Mouse (Mus musculus): ENCODE measurements around the gene Slc44a2.

The Slc44a2 gene

GRCm38 (mm10) chr9:21333523-21333922 lies 13.0 kb downstream of the Slc44a2 start:
- DNase-seq (ENCODE audit: low spot score), result no peak

GRCm38 (mm10) chr9:21334747-21335146 lies 14.2 kb downstream of the Slc44a2 start:
- no peak for DNase-seq (ENCODE audit: low spot score)

- DNase-seq (ENCODE audit: low spot score), result no peak
These were observed 14.9 kb downstream of the Slc44a2 start for GRCm38 (mm10) chr9:21335391-21335790.

- no peak for DNase-seq (ENCODE audit: low spot score)
These were observed 16.0 kb downstream of the Slc44a2 start for GRCm38 (mm10) chr9:21336491-21336890.

- no peak for DNase-seq (ENCODE audit: low spot score)
These were observed 17.2 kb downstream of the Slc44a2 start for GRCm38 (mm10) chr9:21337652-21338051.

- no peak for DNase-seq (ENCODE audit: low spot score)
These were observed 19.9 kb downstream of the Slc44a2 start for GRCm38 (mm10) chr9:21340411-21340810.

GRCm38 (mm10) chr9:21346627-21347365 lies 26.3 kb downstream of the Slc44a2 start:
- DNase-seq (ENCODE audit: low spot score), result no peak

GRCm38 (mm10) chr9:21348152-21348551 lies 27.7 kb downstream of the Slc44a2 start:
- no peak for DNase-seq (ENCODE audit: low spot score)

- no peak for DNase-seq (ENCODE audit: low spot score)
These were observed 30.7 kb downstream of the Slc44a2 start for GRCm38 (mm10) chr9:21351178-21351577.

GRCm38 (mm10) chr9:21351702-21352377 lies 31.3 kb downstream of the Slc44a2 start:
- no peak for DNase-seq (ENCODE audit: low spot score)

- no peak for DNase-seq (ENCODE audit: low spot score)
These were observed 32.2 kb downstream of the Slc44a2 start for GRCm38 (mm10) chr9:21352463-21353372.

GRCm38 (mm10) chr9:21353373-21353686 lies 32.8 kb downstream of the Slc44a2 start:
- DNase-seq (ENCODE audit: low spot score), result no peak

- DNase-seq (ENCODE audit: low spot score), result no peak
These were observed 34.3 kb downstream of the Slc44a2 start for GRCm38 (mm10) chr9:21354796-21355195.

- no peak for DNase-seq (ENCODE audit: low spot score)
These were observed 36.7 kb downstream of the Slc44a2 start for GRCm38 (mm10) chr9:21356981-21357718.

- no peak for DNase-seq (ENCODE audit: low spot score)
These were observed 46.2 kb downstream of the Slc44a2 start for GRCm38 (mm10) chr9:21366541-21367220.

GRCm38 (mm10) chr9:21367357-21368111 lies 47.0 kb downstream of the Slc44a2 start, which contains the start of gene Ilf3:
Ilf3 (plus strand) TSS chr9:21367871.
- peak; percentile 100 for DNase-seq (ENCODE audit: low spot score)

GRCm38 (mm10) chr9:21368131-21368584 lies 47.7 kb downstream of the Slc44a2 start:
- DNase-seq (ENCODE audit: low spot score), result peak; percentile 41

GRCm38 (mm10) chr9:21369080-21369479 lies 48.6 kb downstream of the Slc44a2 start:
- no peak for DNase-seq (ENCODE audit: low spot score)

- DNase-seq (ENCODE audit: low spot score), result no peak
These were observed 50.4 kb downstream of the Slc44a2 start for GRCm38 (mm10) chr9:21370876-21371275.

GRCm38 (mm10) chr9:21372508-21372907 lies 52.0 kb downstream of the Slc44a2 start:
- DNase-seq (ENCODE audit: low spot score), result no peak
